Mouse (Mus musculus) kidney, adult 2 months (tissue): ENCODE measurements around the gene Zkscan16.

Experiments used
- CTCF ChIP-seq: fragments of 200-500 bp; conservative IDR thresholded peaks from 2 replicates; pipeline ENCODE4 v1.5.1; 2011; ENCODE audit warnings: low read depth, mild to moderate bottlenecking, control low read depth, low read length, moderate library complexity, mixed read lengths; ENCODE audit not compliant: insufficient read depth, insufficient read length
- POLR2A ChIP-seq: fragments of 200-500 bp; IDR thresholded peaks from one replicate; pipeline ENCODE4 v1.6.1; 2011; ENCODE audit warnings: low read depth, low read length, control low read depth

DNA sequence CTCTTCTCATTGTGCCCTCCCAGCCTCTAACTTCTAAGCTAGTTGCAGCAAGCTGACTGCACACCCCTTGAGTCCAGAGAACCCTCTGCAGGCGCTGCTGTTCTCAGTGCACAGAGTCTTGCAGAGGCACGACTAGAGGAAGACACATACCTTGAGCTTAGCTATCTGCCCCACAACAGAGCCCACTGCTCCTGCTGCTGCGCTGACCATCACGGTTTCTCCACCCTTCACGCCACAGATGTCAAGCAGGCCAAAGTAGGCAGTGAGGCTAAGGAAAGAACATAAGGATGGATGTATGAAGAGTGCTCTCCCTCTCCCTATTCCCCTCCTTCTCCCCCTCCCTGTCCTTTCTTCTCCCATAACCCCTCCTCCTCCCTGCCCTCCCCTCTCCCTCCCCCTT is 32.3 kb downstream of the Zkscan16 start:
- TF ChIP-seq CTCF: no peak
- no peak for TF ChIP-seq POLR2A
